Mouse (Mus musculus) adrenal gland, postnatal 10 days (tissue): ENCODE results near the gene Tshz2. TPM values are rescaled to one million over a fixed set of nuclear protein-coding genes. Genes with fewer than 3 reads are reported as not detected.
A peak's percentile ranks its signal among the peaks of the same experiment; 100 is the strongest.

Source experiments
- DNase-seq: peaks from one replicate; pipeline ENCODE4 v3.0.0; 2021; ENCODE audit warnings: mixed read lengths
- total RNA-seq, 2 experiments: library from RNA; stranded (reverse); gene quantifications; 2 replicates each; pipeline ENCODE4 v1.2.3; 2021

Gene Tshz2
- total RNA-seq, 2 experiments from 2014 or later, result 44.7 to 45.4 TPM

GRCm38 (mm10) chr2:169633491-169634289 lies 877 bp downstream of the Tshz2 start:
- DNase-seq, result peak; percentile 64

- peak; percentile 30 for DNase-seq
These were observed 2.0 kb downstream of the Tshz2 start for GRCm38 (mm10) chr2:169634619-169635382.

GRCm38 (mm10) chr2:169635428-169635827 lies 2.6 kb downstream of the Tshz2 start:
- peak; percentile 29 for DNase-seq

GRCm38 (mm10) chr2:169636414-169636813 lies 3.6 kb downstream of the Tshz2 start:
- no peak for DNase-seq

- no peak for DNase-seq
These were observed 8.7 kb downstream of the Tshz2 start for GRCm38 (mm10) chr2:169641547-169641946.

- no peak for DNase-seq
These were observed 9.6 kb downstream of the Tshz2 start for GRCm38 (mm10) chr2:169642420-169642819.

GRCm38 (mm10) chr2:169647091-169647490 lies 14.3 kb downstream of the Tshz2 start:
- no peak for DNase-seq

- DNase-seq, result no peak
These were observed 16.6 kb downstream of the Tshz2 start for GRCm38 (mm10) chr2:169649262-169649885.

GRCm38 (mm10) chr2:169653282-169653681 lies 20.5 kb downstream of the Tshz2 start:
- DNase-seq, result no peak

GRCm38 (mm10) chr2:169663792-169664191 lies 31.0 kb downstream of the Tshz2 start:
- no peak for DNase-seq

- DNase-seq, result no peak
These were observed 38.5 kb downstream of the Tshz2 start for GRCm38 (mm10) chr2:169671264-169671663.

GRCm38 (mm10) chr2:169673786-169674185 lies 41.0 kb downstream of the Tshz2 start:
- DNase-seq, result no peak

GRCm38 (mm10) chr2:169674209-169674608 lies 41.4 kb downstream of the Tshz2 start:
- no peak for DNase-seq

- DNase-seq, result no peak
These were observed 46.5 kb downstream of the Tshz2 start for GRCm38 (mm10) chr2:169679264-169679663.

- DNase-seq, result no peak
These were observed 47.1 kb downstream of the Tshz2 start for GRCm38 (mm10) chr2:169679951-169680350.

- DNase-seq, result no peak
These were observed 52.4 kb downstream of the Tshz2 start for GRCm38 (mm10) chr2:169685260-169685659.

GRCm38 (mm10) chr2:169685747-169686146 lies 52.9 kb downstream of the Tshz2 start:
- no peak for DNase-seq

- DNase-seq, result no peak
These were observed 54.1 kb downstream of the Tshz2 start for GRCm38 (mm10) chr2:169686697-169687430.

GRCm38 (mm10) chr2:169690054-169690453 lies 57.2 kb downstream of the Tshz2 start:
- no peak for DNase-seq

- no peak for DNase-seq
These were observed 61.7 kb downstream of the Tshz2 start for GRCm38 (mm10) chr2:169694494-169694893.

- DNase-seq, result no peak
These were observed 62.2 kb downstream of the Tshz2 start for GRCm38 (mm10) chr2:169695025-169695424.

- no peak for DNase-seq
These were observed 66.3 kb downstream of the Tshz2 start for GRCm38 (mm10) chr2:169699141-169699540.
